10 mouse cellular contexts compared by ENCODE assay signal in genomic region chr13:55571977-55572376, GRCm38 (mm10). TPM values are rescaled to one million over a fixed set of nuclear protein-coding genes. Genes with fewer than 3 reads are reported as not detected.
DNase-seq lines count a peak whose midpoint lies in the region; ATAC-seq and TF ChIP-seq lines count a peak whose summit lies in the region.
"Had no signal": no experiment of that assay in that cellular context is flagged by ENCODE, and none has a peak within 500 bp of the region (broad histone marks: within the 10 kb centered on the region; RNA-seq: fewer than 3 reads in every experiment).

No protein-coding gene starts in this region.

- TF ChIP-seq EP300 in liver, postnatal 0 days (IDR thresholded peaks at IDR 0.05; ENCODE audit: low read depth): no peak

- ATAC-seq in forebrain, embryonic 14.5 days: no peak
- no peak for ATAC-seq in forebrain, embryonic 12.5 days (ENCODE audit: low FRiP score)
- no peak for ATAC-seq in liver, postnatal 0 days

- no peaks in the 10 kb centered on the region for H3K9me3 ChIP-seq in forebrain, embryonic 14.5 days (replicated peaks; ENCODE audit: control insufficient read depth, low read length)
- H3K9me3 ChIP-seq in forebrain, embryonic 12.5 days: no peaks in the 10 kb centered on the region
- no peaks in the 10 kb centered on the region for H3K9me3 ChIP-seq in hindbrain, embryonic 10.5 days
- H3K9me3 ChIP-seq in liver, postnatal 0 days (ENCODE audit: low read length): no peaks in the 10 kb centered on the region

- no peaks in the 10 kb centered on the region for H3K27me3 ChIP-seq in forebrain, embryonic 14.5 days (replicated peaks; ENCODE audit: control insufficient read depth, insufficient read depth, low read length)
- no peaks in the 10 kb centered on the region for H3K27me3 ChIP-seq in forebrain, embryonic 12.5 days
- no peaks in the 10 kb centered on the region for H3K27me3 ChIP-seq in hindbrain, embryonic 10.5 days (ENCODE audit: insufficient read depth, poor library complexity, severe bottlenecking)
- H3K27me3 ChIP-seq in liver, postnatal 0 days (ENCODE audit: insufficient read depth, low read length): no peaks in the 10 kb centered on the region

- H3K27ac ChIP-seq in forebrain, embryonic 14.5 days (ENCODE audit: low read depth, low read length): no peak overlapping the region
- no peak overlapping the region for H3K27ac ChIP-seq in forebrain, embryonic 12.5 days
- H3K27ac ChIP-seq in hindbrain, embryonic 10.5 days: no peak overlapping the region
- no peak overlapping the region for H3K27ac ChIP-seq in liver, postnatal 0 days (ENCODE audit: low read depth)

- H3K36me3 ChIP-seq in forebrain, embryonic 14.5 days (ENCODE audit: control insufficient read depth, insufficient read depth, low read length): peaks cover 13% of the 10 kb centered on the region
- H3K36me3 ChIP-seq in forebrain, embryonic 12.5 days (replicated peaks): peaks cover 13% of the 10 kb centered on the region
- H3K36me3 ChIP-seq in hindbrain, embryonic 10.5 days: peaks cover 25% of the 10 kb centered on the region
- 0 out of 2 replicates have a peak, but pooled peaks cover 5% of the 10 kb centered on the region for H3K36me3 ChIP-seq in liver, postnatal 0 days (replicated peaks; ENCODE audit: insufficient read depth, low read length)

- peak overlapping the region; percentile 98; the same call in 1 of the 2 replicates for H3K4me2 ChIP-seq in forebrain, embryonic 14.5 days (ENCODE audit: low read length)
- H3K4me2 ChIP-seq in forebrain, embryonic 12.5 days: no peak overlapping the region
- peak overlapping the region; percentile 84 for H3K4me2 ChIP-seq in liver, postnatal 0 days (ENCODE audit: low read depth, low read length)

- no peak overlapping the region for H3K9ac ChIP-seq in forebrain, embryonic 14.5 days (ENCODE audit: low read length)
- H3K9ac ChIP-seq in forebrain, embryonic 12.5 days: no peak overlapping the region
- H3K9ac ChIP-seq in liver, postnatal 0 days (replicated peaks): no peak overlapping the region

- H3K4me3 ChIP-seq in forebrain, embryonic 14.5 days (ENCODE audit: low read depth, low read length): no peak overlapping the region
- no peak overlapping the region for H3K4me3 ChIP-seq in forebrain, embryonic 12.5 days (replicated peaks)
- H3K4me3 ChIP-seq in hindbrain, embryonic 10.5 days: peak overlapping the region; percentile 99
- no peak overlapping the region for H3K4me3 ChIP-seq in liver, postnatal 0 days (ENCODE audit: low read depth, low read length)

- no peak for TF ChIP-seq CTCF in liver, postnatal 0 days (IDR thresholded peaks at IDR 0.05; ENCODE audit: low read depth)

- peaks cover 10% of the 10 kb centered on the region for H3K4me1 ChIP-seq in forebrain, embryonic 14.5 days (ENCODE audit: control insufficient read depth, insufficient read depth, low read length)
- H3K4me1 ChIP-seq in forebrain, embryonic 12.5 days: peaks cover 30% of the 10 kb centered on the region
- peaks cover 28% of the 10 kb centered on the region for H3K4me1 ChIP-seq in hindbrain, embryonic 10.5 days (replicated peaks)
- peaks cover 16% of the 10 kb centered on the region for H3K4me1 ChIP-seq in liver, postnatal 0 days (ENCODE audit: insufficient read depth)

- WGBS in forebrain, embryonic 14.5 days: 78% methylated on average over 2 of the region's 2 CpGs
- WGBS in forebrain, embryonic 12.5 days: 81% methylated on average over 2 of the region's 2 CpGs
- 89% methylated on average over 2 of the region's 2 CpGs for WGBS in hindbrain, embryonic 10.5 days
- 50% methylated on average over 2 of the region's 2 CpGs for WGBS in liver, postnatal 0 days (ENCODE audit: insufficient replicate concordance)

- DNase-seq in forebrain, embryonic 14.5 days (ENCODE audit: low spot score): no peak
- peak; percentile 47 for DNase-seq in 3T3-L1 (ENCODE audit: low read depth, low spot score)
- DNase-seq in hindbrain, embryonic 10.5 days (ENCODE audit: low spot score): no peak
- DNase-seq in liver, postnatal 0 days: no peak
- no peak for DNase-seq in right cerebral cortex, postnatal 14 days
- DNase-seq in adrenal gland, postnatal 36 days: no peak
- DNase-seq in urinary bladder, postnatal 25 days (ENCODE audit: low spot score): no peak
- DNase-seq: cerebellum, adult 11-12 months; heart, postnatal 36 days had no signal

RNA-seq across cellular contexts. Expression of gene Fam193b, which starts 1.1 kb away (rescaled TPM):
- polyA plus RNA-seq in forebrain, embryonic 14.5 days (2014; fragmentation: Nextera tagmentation; extraction: Ambion mirVana): 34.3 and 42.5 TPM in 2 replicates
- 61.6 and 64.7 TPM in 2 replicates for polyA plus RNA-seq in forebrain, embryonic 12.5 days (2016; fragmentation: Nextera tagmentation; extraction: Ambion mirVana)
- polyA plus RNA-seq in hindbrain, embryonic 10.5 days (2016; fragmentation: Nextera tagmentation; extraction: Ambion mirVana): 63.7 and 64.3 TPM in 2 replicates
- 5.0 and 5.3 TPM in 2 replicates for polyA plus RNA-seq in liver, postnatal 0 days (2015; fragmentation: Nextera tagmentation; extraction: Ambion mirVana)
- total RNA-seq in adrenal gland, postnatal 36 days (2021): 10 to 100 TPM; 32.3 to 40.4 TPM

RNA-seq across cellular contexts. Expression of gene Tmed9, which starts 1.6 kb away (rescaled TPM):
- 66.6 and 70.4 TPM in 2 replicates for polyA plus RNA-seq in forebrain, embryonic 14.5 days (2014; fragmentation: Nextera tagmentation; extraction: Ambion mirVana)
- 115 and 118 TPM in 2 replicates for polyA plus RNA-seq in forebrain, embryonic 12.5 days (2016; fragmentation: Nextera tagmentation; extraction: Ambion mirVana)
- 102 and 112 TPM in 2 replicates for polyA plus RNA-seq in hindbrain, embryonic 10.5 days (2016; fragmentation: Nextera tagmentation; extraction: Ambion mirVana)
- polyA plus RNA-seq in liver, postnatal 0 days (2015; fragmentation: Nextera tagmentation; extraction: Ambion mirVana): 45.1 and 46.6 TPM in 2 replicates
- 100 to 1,000 TPM; 196 to 197 TPM for total RNA-seq in adrenal gland, postnatal 36 days (2021)

RNA-seq across cellular contexts. Expression of gene B4galt7, which starts 27.7 kb away (rescaled TPM):
- polyA plus RNA-seq in forebrain, embryonic 14.5 days (2014; fragmentation: Nextera tagmentation; extraction: Ambion mirVana): 10.4 and 12.2 TPM in 2 replicates
- 31.4 and 31.7 TPM in 2 replicates for polyA plus RNA-seq in forebrain, embryonic 12.5 days (2016; fragmentation: Nextera tagmentation; extraction: Ambion mirVana)
- 32.2 and 39.9 TPM in 2 replicates for polyA plus RNA-seq in hindbrain, embryonic 10.5 days (2016; fragmentation: Nextera tagmentation; extraction: Ambion mirVana)
- 5.4 and 6.4 TPM in 2 replicates for polyA plus RNA-seq in liver, postnatal 0 days (2015; fragmentation: Nextera tagmentation; extraction: Ambion mirVana)
- total RNA-seq in adrenal gland, postnatal 36 days (2021): 10 to 100 TPM; 13.4 to 16.6 TPM

RNA-seq across cellular contexts. Expression of gene Ddx41, which starts 35.5 kb away (rescaled TPM):
- polyA plus RNA-seq in forebrain, embryonic 14.5 days (2014; fragmentation: Nextera tagmentation; extraction: Ambion mirVana): 72.0 and 75.7 TPM in 2 replicates
- polyA plus RNA-seq in forebrain, embryonic 12.5 days (2016; fragmentation: Nextera tagmentation; extraction: Ambion mirVana): 69.9 and 73.3 TPM in 2 replicates
- polyA plus RNA-seq in hindbrain, embryonic 10.5 days (2016; fragmentation: Nextera tagmentation; extraction: Ambion mirVana): 85.2 and 88.2 TPM in 2 replicates
- polyA plus RNA-seq in liver, postnatal 0 days (2015; fragmentation: Nextera tagmentation; extraction: Ambion mirVana): 17.0 and 17.2 TPM in 2 replicates
- 10 to 100 TPM; 47.3 to 51.7 TPM for total RNA-seq in adrenal gland, postnatal 36 days (2021)

RNA-seq across cellular contexts. Expression of gene Dok3, which starts 42.9 kb away (rescaled TPM):
- 1.4 and 2.9 TPM in 2 replicates for polyA plus RNA-seq in forebrain, embryonic 14.5 days (2014; fragmentation: Nextera tagmentation; extraction: Ambion mirVana)
- 3.3 and 3.7 TPM in 2 replicates for polyA plus RNA-seq in forebrain, embryonic 12.5 days (2016; fragmentation: Nextera tagmentation; extraction: Ambion mirVana)
- polyA plus RNA-seq in hindbrain, embryonic 10.5 days (2016; fragmentation: Nextera tagmentation; extraction: Ambion mirVana): 3.5 and 3.9 TPM in 2 replicates
- polyA plus RNA-seq in liver, postnatal 0 days (2015; fragmentation: Nextera tagmentation; extraction: Ambion mirVana): 18.1 and 20.2 TPM in 2 replicates
- 1 to 10 TPM; 2.3 to 4.6 TPM for total RNA-seq in adrenal gland, postnatal 36 days (2021)
